Mouse (Mus musculus) midbrain, embryonic 16.5 days (tissue): ENCODE data around the gene Mon1a. TPM values are rescaled to one million over a fixed set of nuclear protein-coding genes. Genes with fewer than 3 reads are reported as not detected.

Experiments
- ATAC-seq: fragments of 200-750 bp; cut with Nextera tagmentation; 2 replicates; pipeline ENCODE4 v1.8.0; 2017; ENCODE audit warnings: moderate TSS enrichment
- H3K27ac ChIP-seq: fragments of 300-500 bp; sonication (generic); 2 replicates; pipeline ENCODE4 v1.5.1; 2014; ENCODE audit warnings: mild to moderate bottlenecking, low read length, mixed read lengths
- H3K27me3 ChIP-seq: fragments of 300-500 bp; sonication (generic); 2 replicates; pipeline ENCODE4 v1.6.1; 2014; ENCODE audit warnings: low read depth, low read length, mixed read lengths; ENCODE audit not compliant: control insufficient read depth, insufficient read depth
- H3K36me3 ChIP-seq: fragments of 300-500 bp; sonication (generic); 2 replicates; pipeline ENCODE4 v1.6.1; 2014; ENCODE audit warnings: mild to moderate bottlenecking, low read length, moderate library complexity, mixed read lengths; ENCODE audit not compliant: control insufficient read depth, insufficient read depth
- H3K4me1 ChIP-seq: fragments of 300-500 bp; sonication (generic); 2 replicates; pipeline ENCODE4 v1.6.1; 2014; ENCODE audit warnings: mild to moderate bottlenecking, low read length, mixed read lengths; ENCODE audit not compliant: control insufficient read depth, insufficient read depth
- H3K4me2 ChIP-seq: fragments of 300-500 bp; sonication (generic); 2 replicates; pipeline ENCODE4 v1.6.1; 2014; ENCODE audit warnings: mild to moderate bottlenecking, low read length, mixed read lengths
- H3K4me3 ChIP-seq: fragments of 300-500 bp; sonication (generic); 2 replicates; pipeline ENCODE4 v1.5.1; 2014; ENCODE audit warnings: low read depth, mild to moderate bottlenecking, low read length, moderate library complexity, mixed read lengths
- H3K9ac ChIP-seq: fragments of 300-500 bp; sonication (generic); 2 replicates; pipeline ENCODE4 v1.6.1; 2014; ENCODE audit warnings: low read depth, low read length, mixed read lengths
- H3K9me3 ChIP-seq: fragments of 300-500 bp; sonication (generic); replicated peaks from 2 replicates; pipeline ENCODE4 v1.6.1; 2014; ENCODE audit warnings: mild to moderate bottlenecking, low read length, mixed read lengths; ENCODE audit not compliant: control insufficient read depth, poor library complexity, severe bottlenecking
- WGBS: fragments of 180-500 bp; shearing (Covaris S2); extraction: QIAGEN DNeasy Blood & Tissue Kit; methylation state at CpG from one replicate; pipeline ENCODE4 v1.1.7; 2014; 5-methylcytosine and 5-hydroxymethylcytosine counted together
- polyA plus RNA-seq: library from polyadenylated mRNA; unstranded; fragments of >200 nt; fragmentation: Nextera tagmentation; extraction: Ambion mirVana; gene quantifications from 2 replicates; pipeline ENCODE4 v1.2.1, GENCODE M21; 2015

The Mon1a gene
- polyA plus RNA-seq, 1 experiment from 2014 or later, result 23.4 TPM

GRCm38 (mm10) chr9:107906252-107906966 is 18.5 kb downstream of the Mon1a start, which contains the start of gene Mst1r:
Mst1r (plus strand) TSS chr9:107906873.
- Histone ChIP-seq H3K9me3 (no peaks in the 10 kb centered on the region), H3K4me3 (peak within 1 kb of the TSS; percentile 12; the same call in 1 of the 2 replicates), H3K27ac (no peak within 1 kb of the TSS), H3K4me2 (peak within 1 kb of the TSS; percentile 51), H3K9ac (peak within 1 kb of the TSS; percentile 53), H3K36me3 (no peaks in the 10 kb centered on the region), H3K27me3 (no peaks in the 10 kb centered on the region), H3K4me1 (peaks cover 13% of the 10 kb centered on the region; the same call in 1 of the 2 replicates)
- 21% methylated on average over 19 of the region's 19 CpGs for WGBS
- no peak for ATAC-seq

- peaks cover 13% of the 10 kb centered on the region; the same call in 1 of the 2 replicates for H3K4me1 ChIP-seq
- no peaks in the 10 kb centered on the region for H3K27me3 ChIP-seq
- no peak overlapping the region for H3K27ac ChIP-seq
- no peaks in the 10 kb centered on the region for H3K9me3 ChIP-seq
- H3K4me2 ChIP-seq, result peak overlapping the region; percentile 51
- WGBS, result 43% methylated on average over 31 of the region's 31 CpGs
- no peaks in the 10 kb centered on the region for H3K36me3 ChIP-seq
- H3K4me3 ChIP-seq, result peak overlapping the region; percentile 12; the same call in 1 of the 2 replicates
- H3K9ac ChIP-seq, result peak overlapping the region; percentile 53
- ATAC-seq, result no peak
Observed at GRCm38 (mm10) chr9:107906967-107907800, 19.2 kb downstream of the Mon1a start.

GRCm38 (mm10) chr9:107907801-107908120 is 19.8 kb downstream of the Mon1a start:
- WGBS, result 82% methylated on average over 14 of the region's 14 CpGs
- H3K27me3 ChIP-seq, result no peaks in the 10 kb centered on the region
- no peak overlapping the region for H3K4me2 ChIP-seq
- no peak overlapping the region for H3K9ac ChIP-seq
- H3K4me3 ChIP-seq, result no peak overlapping the region
- H3K4me1 ChIP-seq, result peaks cover 13% of the 10 kb centered on the region; the same call in 1 of the 2 replicates
- no peaks in the 10 kb centered on the region for H3K9me3 ChIP-seq
- no peak overlapping the region for H3K27ac ChIP-seq
- ATAC-seq, result no peak
- no peaks in the 10 kb centered on the region for H3K36me3 ChIP-seq

- no peaks in the 10 kb centered on the region for H3K9me3 ChIP-seq
- H3K9ac ChIP-seq, result no peak overlapping the region
- WGBS, result 29% methylated on average over 18 of the region's 18 CpGs
- H3K4me3 ChIP-seq, result no peak overlapping the region
- H3K27ac ChIP-seq, result no peak overlapping the region
- no peak for ATAC-seq
- H3K4me1 ChIP-seq, result peaks cover 13% of the 10 kb centered on the region; the same call in 1 of the 2 replicates
- H3K36me3 ChIP-seq, result no peaks in the 10 kb centered on the region
- H3K27me3 ChIP-seq, result no peaks in the 10 kb centered on the region
- H3K4me2 ChIP-seq, result no peak overlapping the region
Observed at GRCm38 (mm10) chr9:107908410-107909158, 20.6 kb downstream of the Mon1a start.

GRCm38 (mm10) chr9:107910025-107910769 is 22.2 kb downstream of the Mon1a start:
- 88% methylated on average over 15 of the region's 15 CpGs for WGBS
- Histone ChIP-seq H3K4me3 (no peak overlapping the region), H3K27ac (no peak overlapping the region), H3K27me3 (no peaks in the 10 kb centered on the region), H3K4me2 (no peak overlapping the region), H3K4me1 (peaks cover 10% of the 10 kb centered on the region; the same call in 1 of the 2 replicates), H3K9me3 (no peaks in the 10 kb centered on the region), H3K9ac (no peak overlapping the region), H3K36me3 (no peaks in the 10 kb centered on the region)
- ATAC-seq, result no peak

- WGBS, result 83% methylated on average over 16 of the region's 16 CpGs
- Histone ChIP-seq H3K36me3 (no peaks in the 10 kb centered on the region), H3K27me3 (no peaks in the 10 kb centered on the region), H3K4me3 (no peak overlapping the region), H3K9ac (no peak overlapping the region), H3K4me2 (no peak overlapping the region), H3K27ac (no peak overlapping the region), H3K4me1 (peaks cover 16% of the 10 kb centered on the region), H3K9me3 (no peaks in the 10 kb centered on the region)
- ATAC-seq, result no peak
Observed at GRCm38 (mm10) chr9:107914764-107915420, 26.9 kb downstream of the Mon1a start.

- 26% methylated on average over 13 of the region's 13 CpGs for WGBS
- Histone ChIP-seq H3K9me3 (no peaks in the 10 kb centered on the region), H3K4me2 (peak overlapping the region; percentile 19; the same call in 1 of the 2 replicates), H3K9ac (0 out of 2 replicates have a peak overlapping the region, but pooled peaks have one; percentile 12), H3K27ac (peak overlapping the region; percentile 66), H3K4me1 (peaks cover 16% of the 10 kb centered on the region), H3K4me3 (no peak overlapping the region), H3K36me3 (no peaks in the 10 kb centered on the region), H3K27me3 (no peaks in the 10 kb centered on the region)
- peak; percentile 59 for ATAC-seq
Observed at GRCm38 (mm10) chr9:107917895-107918608, 30.1 kb downstream of the Mon1a start.
